Mouse (Mus musculus): ENCODE data around the gene Tuba4a.
A peak's percentile ranks its signal among the peaks of the same experiment; 100 is the strongest.
"Not testable (repeated sequence)": the region's sequence is repeated elsewhere in the genome, so short reads cannot be mapped to it uniquely, and the experiment has no call there.

The Tuba4a gene

GRCm38 (mm10) chr1:75236117-75237050 lies 16.7 kb upstream of the Tuba4a start, which contains the start of gene Dnajb2:
Gene Dnajb2 (plus strand): TSS chr1:75236406.
- peak; percentile 77 to 79 for DNase-seq (ENCODE audit: low spot score in 2 of 2)

DNA sequence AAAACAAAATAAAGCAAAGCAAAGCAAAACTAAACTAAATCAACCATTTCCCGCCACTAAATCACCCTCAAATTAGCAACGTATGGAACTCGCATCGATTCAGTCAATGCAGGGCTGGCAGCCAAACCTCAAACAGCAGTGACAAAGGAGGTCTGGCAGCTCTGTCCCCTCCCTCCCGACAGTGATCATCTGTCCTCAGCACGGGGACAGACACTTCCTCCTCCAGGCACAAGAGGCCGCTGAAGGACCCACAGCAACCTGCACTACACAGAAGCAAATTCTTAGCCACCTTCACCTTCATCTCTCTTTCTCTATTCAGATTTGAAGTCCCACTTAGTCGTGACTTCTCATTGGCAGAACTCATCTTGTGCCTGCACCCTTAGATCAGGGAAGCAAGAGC lies 14.9 kb upstream of the Tuba4a start:
- DNase-seq (ENCODE audit: low spot score in 2 of 2) = no peak

DNA sequence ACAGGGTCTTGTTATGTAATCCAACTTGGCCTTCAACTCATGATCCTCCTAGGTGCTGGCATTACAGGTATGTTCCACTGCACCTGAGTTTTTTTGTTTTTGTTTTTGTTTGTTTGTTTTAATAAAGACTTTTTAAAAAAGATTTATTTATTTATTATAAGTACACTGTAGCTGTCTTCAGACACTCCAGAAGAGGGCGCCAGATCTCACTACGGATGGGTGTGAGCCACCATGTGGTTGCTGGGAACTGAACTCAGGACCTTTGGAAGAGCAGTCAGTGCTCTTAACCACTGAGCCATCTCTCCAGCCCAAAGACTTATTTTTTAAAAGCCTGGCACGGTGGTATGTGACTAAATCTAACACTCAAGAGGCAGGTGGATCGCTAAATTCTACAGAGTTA lies 12.8 kb upstream of the Tuba4a start:
- DNase-seq (ENCODE audit: low spot score in 2 of 2) = not testable (repeated sequence)

DNA sequence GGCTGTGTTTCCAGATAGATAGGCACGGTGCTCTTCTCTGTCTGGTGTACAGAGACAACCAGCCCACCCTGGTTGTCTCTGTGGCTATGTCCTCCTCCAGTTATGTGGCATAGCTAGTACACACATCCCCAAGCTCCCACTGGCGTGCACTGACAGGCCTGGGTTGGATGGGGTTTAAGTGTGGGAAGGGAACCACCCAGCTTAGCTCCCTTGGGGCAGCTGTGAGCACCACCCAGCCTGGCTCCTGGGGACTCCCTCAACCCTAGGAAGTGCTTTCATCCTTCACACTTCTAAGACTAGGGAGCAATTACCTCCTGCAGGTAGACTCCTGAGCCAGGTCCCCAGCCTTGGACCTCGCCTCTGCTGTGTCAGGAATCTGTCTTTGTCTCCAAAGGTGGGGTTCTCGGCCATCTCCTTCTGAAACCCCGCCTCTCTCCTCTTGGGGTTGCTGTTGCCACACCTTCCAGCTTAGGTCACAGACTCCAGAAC lies 12.0 kb upstream of the Tuba4a start, which contains the start of gene A630095N17Rik:
Gene A630095N17Rik, minus strand, starts transcription at position 439 of the 489 bp plus-strand sequence.
- DNase-seq (ENCODE audit: low spot score in 2 of 2) = no peak

DNA sequence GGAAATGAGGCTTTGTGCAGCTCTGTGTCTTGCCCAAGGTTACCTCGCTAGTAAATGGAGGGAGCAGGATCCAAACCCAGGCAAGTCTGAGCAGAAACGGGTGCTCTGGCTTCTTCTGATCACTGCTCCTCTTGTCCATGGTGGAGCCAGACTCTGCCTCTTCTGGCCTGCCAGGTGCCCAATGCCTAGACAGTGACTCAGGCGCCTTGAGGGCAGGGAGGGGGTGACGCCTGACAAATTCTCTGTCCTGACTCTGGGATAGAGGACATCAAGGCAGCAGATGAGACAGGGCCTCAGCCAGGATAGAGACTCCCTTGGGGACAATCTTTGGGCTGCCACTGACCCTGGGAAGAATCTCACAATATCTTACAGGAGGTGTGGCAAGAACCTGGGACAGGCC lies 11.6 kb upstream of the Tuba4a start:
- DNase-seq (ENCODE audit: low spot score in 2 of 2) = no peak

GRCm38 (mm10) chr1:75230335-75230994 lies 10.8 kb upstream of the Tuba4a start:
- DNase-seq (ENCODE audit: low spot score in 2 of 2) = no peak

GRCm38 (mm10) chr1:75229158-75229557 lies 9.5 kb upstream of the Tuba4a start:
- no peak for DNase-seq (ENCODE audit: low spot score in 2 of 2)

GRCm38 (mm10) chr1:75227653-75228052 lies 8.0 kb upstream of the Tuba4a start:
- no peak for DNase-seq (ENCODE audit: low spot score in 2 of 2)

DNA sequence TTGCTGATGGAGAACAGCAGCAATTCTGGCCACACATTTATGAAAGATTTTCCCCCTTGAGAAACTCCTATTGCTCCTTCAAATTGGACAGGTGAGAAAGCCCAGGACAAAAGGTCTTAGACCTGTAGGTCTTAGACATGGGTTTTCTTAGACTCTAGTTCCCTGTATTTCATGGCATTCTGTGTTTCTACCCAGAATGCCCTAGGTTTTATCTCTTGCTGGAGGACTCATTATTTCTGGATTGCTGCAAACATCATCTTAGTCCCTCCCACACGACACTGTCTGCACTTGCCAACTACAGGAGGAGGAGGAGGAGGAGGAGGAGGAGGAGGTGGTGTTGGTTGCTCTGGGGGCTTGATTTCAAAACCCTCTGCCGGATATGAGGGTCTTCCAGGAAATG lies 6.5 kb upstream of the Tuba4a start:
- DNase-seq (ENCODE audit: low spot score in 2 of 2) = no peak

DNA sequence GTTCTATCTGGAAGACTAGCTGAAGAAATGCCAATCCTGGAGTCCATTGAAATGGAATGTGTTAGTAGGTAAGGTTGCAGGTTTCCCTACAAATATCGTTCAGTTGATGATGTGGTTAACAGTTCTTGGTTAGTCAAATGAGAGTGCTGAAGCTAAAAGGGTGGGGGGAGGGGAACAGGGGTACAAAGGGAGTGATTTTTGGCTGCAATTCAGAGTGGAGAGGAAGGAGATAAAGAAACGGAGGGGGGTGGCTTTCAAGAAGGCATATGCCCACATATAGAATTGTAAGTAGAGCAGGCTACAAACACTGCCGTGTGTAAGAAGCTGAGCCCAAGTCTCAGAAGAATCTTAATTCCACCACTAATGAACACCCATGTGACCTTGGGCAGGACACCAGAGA lies 5.8 kb upstream of the Tuba4a start:
- no peak for DNase-seq (ENCODE audit: low spot score in 2 of 2)

DNA sequence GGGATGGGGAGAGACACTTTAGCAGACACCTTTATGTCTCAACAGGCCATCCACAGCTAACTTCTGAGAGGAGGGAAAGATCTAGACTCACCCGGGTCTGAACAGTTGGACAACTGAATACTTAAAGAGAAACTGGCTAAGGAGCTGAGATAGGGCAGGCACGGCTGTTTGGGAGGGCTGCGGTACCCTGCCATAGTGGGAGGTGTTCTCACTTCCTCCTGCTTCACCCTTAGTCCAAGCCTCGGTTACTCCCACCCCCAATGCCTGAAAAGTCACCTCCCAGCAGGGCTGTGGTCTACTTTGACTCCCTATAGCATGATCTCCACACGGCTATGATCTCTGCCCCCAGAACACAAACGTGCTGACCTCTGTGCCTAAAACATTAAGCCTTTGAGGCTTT lies 3.9 kb upstream of the Tuba4a start:
- no peak for DNase-seq (ENCODE audit: low spot score in 2 of 2)

DNA sequence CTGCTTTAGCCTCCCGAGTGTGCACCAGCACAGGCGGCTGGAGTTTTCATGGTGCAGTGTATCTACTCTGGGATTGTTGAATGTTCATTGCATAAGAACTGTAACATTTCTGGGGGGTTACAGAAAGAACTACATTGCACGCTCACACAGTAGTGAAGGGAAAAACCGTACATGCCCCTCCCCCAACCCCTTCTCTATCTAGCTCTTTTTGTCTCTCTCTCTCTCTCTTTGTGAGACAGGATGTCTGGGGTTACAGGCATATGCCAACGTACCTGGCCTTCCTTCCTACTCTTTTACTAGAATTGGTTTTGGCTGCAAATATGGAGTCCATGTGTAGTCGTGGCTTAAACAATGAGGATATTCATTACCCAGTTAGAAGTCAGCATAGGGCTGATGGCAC lies 3.3 kb upstream of the Tuba4a start:
- no peak for DNase-seq (ENCODE audit: low spot score in 2 of 2)

GRCm38 (mm10) chr1:75221538-75221937 lies 1.9 kb upstream of the Tuba4a start:
- DNase-seq (ENCODE audit: low spot score in 2 of 2) = no peak

DNA sequence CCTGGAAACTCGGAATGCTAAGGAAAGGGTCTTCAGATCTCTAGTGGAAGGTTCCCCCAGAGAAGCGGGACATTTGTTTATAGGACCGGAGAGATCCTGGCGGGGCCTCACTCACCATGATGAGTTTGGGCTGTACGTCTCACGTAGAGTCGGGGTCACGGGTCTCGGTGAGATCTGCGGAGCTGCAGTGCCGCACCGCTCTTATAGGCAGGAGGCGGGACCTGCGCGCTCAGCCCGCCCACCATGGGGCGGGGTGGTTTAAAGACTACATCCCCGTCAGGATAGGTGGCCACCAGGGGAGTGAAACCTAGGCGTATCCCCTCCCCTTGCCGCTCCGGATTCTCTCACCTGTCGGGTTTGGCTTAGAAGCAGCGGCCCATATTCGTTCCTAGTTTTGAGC lies 587 bp downstream of the Tuba4a start:
- DNase-seq (ENCODE audit: low spot score in 2 of 2) = peak; percentile 85 to 87

DNA sequence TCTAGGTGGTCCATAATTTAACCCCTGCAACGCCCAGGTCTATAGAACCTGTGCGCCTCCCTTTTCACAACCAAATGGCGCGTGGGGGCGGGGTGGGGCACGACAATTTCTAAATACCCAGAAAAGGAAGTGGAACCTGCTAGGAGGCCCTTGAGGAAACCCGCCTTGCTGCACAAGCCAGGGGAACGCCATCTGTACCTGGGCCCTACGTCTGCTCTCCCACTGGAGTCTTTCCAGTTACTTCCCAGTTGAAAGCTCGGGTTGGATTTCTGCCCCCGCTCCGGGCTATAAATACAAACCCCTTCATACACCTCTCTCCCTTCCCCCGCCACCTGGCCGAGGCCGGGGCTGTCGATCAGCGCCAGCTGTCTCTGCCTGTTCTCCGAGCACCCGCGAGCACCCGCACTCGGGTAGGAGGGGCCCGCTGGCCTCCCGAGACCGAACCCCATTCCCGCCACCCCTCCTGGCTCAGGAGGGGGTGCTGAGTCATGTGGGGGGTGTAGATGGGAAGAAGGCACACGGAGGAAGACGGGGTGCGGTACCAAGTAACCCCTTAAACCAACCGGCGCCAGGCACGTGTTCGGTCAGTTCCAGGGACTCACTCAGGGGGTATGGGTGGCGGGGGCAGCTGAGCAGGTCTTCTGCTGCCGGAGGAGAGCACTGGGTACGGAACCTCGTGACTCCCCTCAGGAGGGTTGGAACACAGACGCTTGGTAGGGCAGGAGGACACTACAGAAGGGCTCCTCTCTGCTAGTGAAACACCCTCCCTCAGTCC lies 1.3 kb downstream of the Tuba4a start:
- peak; percentile 40 to 66 for DNase-seq (ENCODE audit: low spot score in 2 of 2)

GRCm38 (mm10) chr1:75217893-75218226 lies 1.8 kb downstream of the Tuba4a start:
- no peak for DNase-seq (ENCODE audit: low spot score in 2 of 2)

- no peak for DNase-seq (ENCODE audit: low spot score in 2 of 2)
Observed at GRCm38 (mm10) chr1:75216797-75217585, 2.7 kb downstream of the Tuba4a start.

- no peak for DNase-seq (ENCODE audit: low spot score in 2 of 2)
Observed at GRCm38 (mm10) chr1:75215785-75216184, 3.9 kb downstream of the Tuba4a start.

GRCm38 (mm10) chr1:75214886-75215285 lies 4.8 kb downstream of the Tuba4a start:
- DNase-seq (ENCODE audit: low spot score in 2 of 2) = peak; percentile 67 to 72

GRCm38 (mm10) chr1:75214442-75214841 lies 5.2 kb downstream of the Tuba4a start:
- no peak for DNase-seq (ENCODE audit: low spot score in 2 of 2)

GRCm38 (mm10) chr1:75213096-75213495 lies 6.6 kb downstream of the Tuba4a start:
- DNase-seq (ENCODE audit: low spot score in 2 of 2) = no peak
